Mouse (Mus musculus) cerebellum, postnatal 14 days (tissue): ENCODE results near the gene Vmn1r91.
"Not testable (repeated sequence)": the region's sequence is repeated elsewhere in the genome, so short reads cannot be mapped to it uniquely, and the experiment has no call there.

Source experiments
- DNase-seq, 2 experiments: peaks; one replicate each; pipeline ENCODE4 v3.0.0; 2021; ENCODE audit warnings: mixed read lengths in 2 of 2

Gene Vmn1r91

DNA sequence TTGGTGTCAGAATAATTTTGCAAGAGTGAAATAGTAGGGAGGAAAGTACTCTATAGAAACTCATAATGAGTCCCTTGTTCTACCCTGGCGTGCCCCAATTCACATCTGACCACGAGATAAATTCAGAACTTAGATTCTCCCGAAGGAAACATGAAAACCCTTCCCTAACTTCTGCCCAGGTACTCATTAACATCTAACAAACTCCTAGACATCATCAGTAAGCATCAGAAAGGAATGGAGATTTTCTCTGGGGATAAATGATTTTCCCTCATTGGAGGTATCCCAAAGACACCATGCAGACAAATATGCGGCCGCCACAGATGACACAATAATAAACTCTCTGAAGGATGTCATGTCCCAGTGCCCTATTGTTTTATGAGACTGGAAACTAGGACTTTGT, at the start of gene Vmn1r91:
Gene Vmn1r91, plus strand, starts transcription at position 301 of the 400 bp plus-strand sequence.
- not testable (repeated sequence) for DNase-seq

DNA sequence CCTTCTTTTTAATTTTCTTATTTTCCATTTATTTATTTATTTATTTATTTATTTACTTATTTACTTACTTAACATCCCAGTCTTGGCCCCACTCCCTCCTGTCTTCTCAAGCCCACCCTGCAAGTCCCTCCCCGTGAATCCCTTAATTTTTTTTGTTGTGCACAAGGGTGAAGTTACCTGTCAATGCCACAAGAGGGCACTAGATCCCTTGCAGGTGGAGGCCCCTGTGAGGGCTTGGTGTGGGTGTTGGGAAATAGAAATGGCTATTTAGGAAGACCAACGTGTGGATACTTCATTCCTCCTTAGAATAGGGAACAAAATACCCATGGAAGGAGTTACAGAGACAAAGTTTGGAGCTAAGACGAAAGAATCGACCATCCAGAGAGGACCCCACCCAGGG, 35.4 kb upstream of the Vmn1r91 start:
- DNase-seq, result not testable (repeated sequence)

DNA sequence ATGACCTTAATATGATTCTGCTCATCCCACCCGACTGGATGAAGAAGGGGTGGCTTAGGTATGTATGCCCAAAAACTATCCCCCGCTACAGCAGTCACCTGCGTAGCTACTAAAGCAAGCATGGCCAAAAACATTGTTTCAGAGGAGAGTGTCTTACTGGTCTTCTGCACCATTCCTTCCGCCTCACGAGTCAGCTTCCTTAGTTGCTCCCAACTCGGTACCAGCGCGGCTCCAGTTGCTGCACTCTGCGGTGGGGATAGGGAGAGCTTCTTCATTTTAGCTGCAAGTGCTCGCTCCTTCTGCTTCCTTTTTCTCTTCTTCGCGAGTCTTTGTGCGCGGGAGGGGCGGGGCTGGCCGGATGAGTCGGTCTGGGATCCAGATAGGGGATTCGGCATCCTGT, 21.4 kb upstream of the Vmn1r91 start:
- DNase-seq, result not testable (repeated sequence)

DNA sequence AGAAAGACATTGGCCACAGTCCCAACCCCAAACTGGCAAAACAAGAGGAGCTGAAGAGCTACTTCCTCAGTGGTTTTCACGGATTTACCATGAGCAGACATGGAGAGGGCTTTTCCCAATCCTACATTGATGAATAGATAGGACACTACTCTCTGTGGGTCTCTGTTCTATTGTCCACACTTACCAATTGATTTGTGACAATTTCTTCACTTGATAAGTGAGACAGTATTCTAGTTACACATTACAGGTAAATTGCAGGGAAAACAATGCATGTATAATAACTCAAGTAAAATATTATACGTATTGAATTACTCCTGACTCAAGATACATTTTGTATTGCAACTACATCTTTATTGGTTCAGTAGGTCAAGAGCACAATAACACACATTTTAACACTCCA, 23.0 kb downstream of the Vmn1r91 start, which contains the start of gene Gm16442:
Gene Gm16442, minus strand, starts transcription at position 101 of the 400 bp plus-strand sequence.
- not testable (repeated sequence) for DNase-seq

DNA sequence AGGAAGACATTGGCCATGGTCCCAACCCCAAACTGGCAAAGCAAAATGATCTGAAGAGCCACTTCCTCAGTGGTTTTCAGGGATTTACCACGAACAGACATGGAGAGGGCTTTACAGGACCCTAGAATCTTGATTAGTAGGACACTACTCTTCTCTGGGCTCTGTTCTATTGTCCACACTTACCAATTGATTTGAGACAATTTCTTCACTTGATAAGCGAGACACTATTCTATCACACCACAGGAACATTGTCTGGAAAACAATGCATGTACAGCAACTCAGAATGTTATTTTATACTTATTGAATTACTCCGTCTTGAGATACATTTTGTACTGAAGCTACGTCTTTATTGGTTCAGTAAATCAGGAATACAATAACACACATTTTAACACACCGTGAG, 39.5 kb downstream of the Vmn1r91 start, which contains the start of gene Vmn1r93:
Gene Vmn1r93, minus strand, starts transcription at position 101 of the 400 bp plus-strand sequence.
- DNase-seq, result not testable (repeated sequence)
